Mouse (Mus musculus) spleen, postnatal 0 days (tissue): ENCODE measurements around the gene Sigmar1. TPM values are rescaled to one million over a fixed set of nuclear protein-coding genes. Genes with fewer than 3 reads are reported as not detected.

Source experiments
- polyA plus RNA-seq: library from polyadenylated mRNA; unstranded; fragments of >200 nt; fragmentation: Nextera tagmentation; extraction: Ambion mirVana; gene quantifications from 2 replicates; pipeline ENCODE4 v1.2.1, GENCODE M21; 2015

The Sigmar1 gene
- polyA plus RNA-seq, result 17.1 and 23.5 TPM in 2 replicates

GRCm38 (mm10) chr4:41755338-41756305 is at the start of gene Sigmar1:
Gene Sigmar1, minus strand, starts transcription at chr4:41756157.

DNA sequence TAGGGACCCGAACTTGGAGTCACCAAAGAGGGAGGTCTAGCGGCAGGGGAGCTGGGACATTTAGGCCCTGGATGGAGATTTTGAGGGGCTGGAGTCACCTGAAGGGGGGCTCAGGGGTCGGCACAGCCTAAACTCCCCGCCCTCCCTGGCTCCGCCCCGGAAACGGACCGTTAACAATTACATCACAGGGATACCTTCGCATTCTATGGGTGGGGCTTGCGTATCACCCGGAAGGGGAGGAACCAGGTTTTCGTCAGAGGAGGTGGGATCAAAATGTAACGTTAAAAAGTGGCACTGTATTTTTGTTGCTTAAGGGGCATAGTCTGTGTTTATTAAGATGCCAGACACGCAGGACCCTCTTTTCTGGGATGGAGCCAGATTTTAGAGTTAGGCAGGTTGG is 18.0 kb upstream of the Sigmar1 start, which contains the start of gene Ccl27a:
Ccl27a (minus strand) TSS at position 246 of the 400 bp plus-strand sequence.

DNA sequence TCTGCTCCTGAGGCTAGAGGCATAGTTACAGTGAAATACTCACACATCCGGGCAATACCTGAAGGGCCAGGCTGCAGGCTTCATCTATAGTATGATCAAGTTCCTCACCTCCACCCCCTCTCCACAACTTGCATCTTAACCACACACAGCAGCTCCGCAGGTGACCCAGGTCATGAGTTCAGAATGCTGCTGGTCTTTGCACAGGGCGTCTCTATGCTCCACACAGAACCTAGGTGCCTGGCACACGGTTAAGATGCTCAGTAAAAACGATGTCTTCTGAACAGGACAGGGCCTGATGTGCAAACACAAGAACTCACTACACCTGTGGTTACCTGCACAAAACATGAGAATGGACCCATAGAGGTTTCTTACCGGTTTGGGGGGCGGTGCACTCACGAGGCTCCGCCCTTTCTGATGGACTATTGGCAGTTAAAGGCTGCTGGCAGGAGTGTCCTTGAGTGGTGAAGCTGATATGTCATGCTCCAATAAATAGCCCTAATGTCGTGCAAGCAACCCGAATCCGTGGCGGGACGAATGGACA is 1.1 kb downstream of the Sigmar1 start, which contains the start of gene Galt:
Galt (plus strand) TSS at position 432 of the 541 bp plus-strand sequence.

GRCm38 (mm10) chr4:41731052-41731765 is 24.7 kb downstream of the Sigmar1 start, which contains the start of gene Arid3c:
Gene Arid3c, minus strand, starts transcription at chr4:41731142.

GRCm38 (mm10) chr4:41722918-41723351 is 33.0 kb downstream of the Sigmar1 start, which contains the start of gene Dctn3:
Gene Dctn3, minus strand, starts transcription at chr4:41723170.

DNA sequence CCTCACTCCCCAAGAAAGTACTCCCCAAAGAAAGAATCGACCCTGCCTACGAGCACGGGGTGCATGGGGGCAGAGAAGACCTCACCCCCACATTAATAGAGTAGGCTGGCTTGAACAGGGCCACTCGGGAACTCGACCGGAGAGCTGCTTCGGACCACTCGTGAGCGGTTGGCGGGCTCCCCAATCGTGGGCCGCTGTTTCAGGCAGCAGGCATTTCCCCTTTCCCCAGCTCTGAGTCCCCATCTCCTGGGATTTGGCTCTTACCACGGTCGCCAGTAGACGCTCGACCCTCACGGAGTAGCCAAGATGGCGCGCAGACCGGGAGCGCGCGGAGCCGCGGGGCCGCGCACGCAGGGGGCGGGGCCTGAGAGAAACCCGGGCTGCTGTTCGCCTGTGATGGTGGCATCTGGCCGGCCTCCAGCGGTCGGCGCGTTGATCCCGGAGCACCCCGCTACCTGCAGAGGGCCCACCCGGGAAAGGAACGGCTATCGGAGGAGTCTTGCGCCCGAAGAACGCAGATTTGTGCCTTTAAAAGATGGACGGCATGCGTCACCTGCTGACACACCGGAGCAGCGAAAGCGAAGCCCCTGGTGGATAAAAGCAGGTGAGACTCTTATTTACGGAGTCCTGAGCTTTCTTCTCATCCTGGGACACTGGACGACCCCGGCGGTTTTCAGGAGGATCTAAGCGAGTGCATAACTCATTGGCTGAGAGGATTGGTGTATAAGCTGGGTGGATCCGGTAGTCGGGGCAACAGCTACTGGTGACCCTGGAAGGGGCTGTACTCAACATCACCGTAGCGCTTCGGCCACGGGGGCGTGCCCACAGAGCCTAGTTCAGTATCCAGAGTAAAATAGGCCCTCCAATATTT is 42.5 kb downstream of the Sigmar1 start, which contains the start of gene Rpp25l:
Rpp25l (minus strand) TSS at position 338 of the 871 bp plus-strand sequence.

GRCm38 (mm10) chr4:41699783-41700182 is 56.2 kb downstream of the Sigmar1 start, which contains the start of gene Il11ra1:
Gene Il11ra1, plus strand, starts transcription at chr4:41699989.

GRCm38 (mm10) chr4:41696930-41697841 is 58.8 kb downstream of the Sigmar1 start, which contains the start of gene Cntfr:
Gene Cntfr, minus strand, starts transcription at chr4:41697089.

Other genes starting within 250 kb of the Sigmar1 start
- gene 1110017D15Rik, start 238.8 kb downstream of the Sigmar1 start, polyA plus RNA-seq, result not detected in 2 replicates
- gene Fam219a, start 186.6 kb downstream of the Sigmar1 start, polyA plus RNA-seq, result 1.5 and 2.3 TPM in 2 replicates
- gene Dnaic1, start 186.4 kb downstream of the Sigmar1 start, polyA plus RNA-seq, result 0.33 and 0.38 TPM in 2 replicates
- gene Enho, start 115.8 kb downstream of the Sigmar1 start, polyA plus RNA-seq, result 2.7 and 4.0 TPM in 2 replicates
- 0.71 and 1.9 TPM in 2 replicates for gene Cntfr, start 59.1 kb downstream of the Sigmar1 start, polyA plus RNA-seq
- 39.2 and 51.4 TPM in 2 replicates for gene Il11ra1, start 56.2 kb downstream of the Sigmar1 start, polyA plus RNA-seq
- 41.9 and 43.9 TPM in 2 replicates for gene Rpp25l, start 42.6 kb downstream of the Sigmar1 start, polyA plus RNA-seq
- gene Dctn3, start 33.0 kb downstream of the Sigmar1 start, polyA plus RNA-seq, result 88.2 and 93.0 TPM in 2 replicates
- not detected in 2 replicates for gene Arid3c, start 25.0 kb downstream of the Sigmar1 start, polyA plus RNA-seq
- gene Galt, start 929 bp downstream of the Sigmar1 start, polyA plus RNA-seq, result 15.4 and 20.5 TPM in 2 replicates
- 9.2 and 12.7 TPM in 2 replicates for gene Ccl27a, start 18.1 kb upstream of the Sigmar1 start, polyA plus RNA-seq
- gene Gm21541, start 147.5 kb upstream of the Sigmar1 start, polyA plus RNA-seq, result 10.1 and 33.2 TPM in 2 replicates
- gene Gm20878, start 185.4 kb upstream of the Sigmar1 start, polyA plus RNA-seq, result 0.62 and 1.3 TPM in 2 replicates
- 0.05 TPM in 2 replicates for gene Fam205a4, start 209.9 kb upstream of the Sigmar1 start, polyA plus RNA-seq